26 mouse cellular contexts compared by ENCODE assay signal in the genomic region with DNA sequence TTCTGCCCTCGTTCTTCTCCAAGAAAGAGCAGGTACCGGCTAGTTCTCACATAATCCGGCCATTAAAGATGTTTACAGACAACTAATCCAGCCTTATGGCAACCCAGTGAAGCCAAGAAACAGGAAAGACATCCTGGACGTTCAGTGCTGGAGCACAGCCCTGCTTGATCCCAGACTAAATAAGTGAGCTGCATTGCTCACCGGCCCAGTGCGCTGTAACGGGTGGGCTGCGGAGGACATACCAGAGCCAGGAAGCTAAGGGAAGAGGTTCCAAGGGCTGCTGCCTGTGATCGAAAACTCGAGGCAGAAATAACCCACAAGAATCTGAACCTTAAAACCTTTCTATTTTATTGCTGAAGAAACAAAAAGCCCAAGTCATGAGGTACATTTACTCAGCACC. TPM values are rescaled to one million over a fixed set of nuclear protein-coding genes. Genes with fewer than 3 reads are reported as not detected.
A peak's percentile ranks its signal among the peaks of the same experiment; 100 is the strongest.
DNase-seq lines count a peak whose midpoint lies in the region; ATAC-seq and TF ChIP-seq lines count a peak whose summit lies in the region.
"Had no signal": no experiment of that assay in that cellular context is flagged by ENCODE, and none has a peak within 500 bp of the region (broad histone marks: within the 10 kb centered on the region; RNA-seq: fewer than 3 reads in every experiment).

No protein-coding gene starts in this region.

- no peak for TF ChIP-seq CTCF in olfactory bulb, adult 2 months (IDR thresholded peaks at IDR 0.05; ENCODE audit: insufficient read depth, low read depth, low read length)

- intact Hi-C loops in left cerebral cortex, postnatal 4 days (cut with DNase I), result no loop called here

- H3K4me1 ChIP-seq in hindbrain, embryonic 15.5 days (replicated peaks), result peaks cover 9% of the 10 kb centered on the region; the same call in 1 of the 2 replicates
- peaks cover 9% of the 10 kb centered on the region for H3K4me1 ChIP-seq in hindbrain, embryonic 16.5 days (ENCODE audit: control insufficient read depth, insufficient read depth, low read depth, low read length)
- H3K4me1 ChIP-seq in forebrain, embryonic 15.5 days, result peaks cover 21% of the 10 kb centered on the region
- peaks cover 6% of the 10 kb centered on the region for H3K4me1 ChIP-seq in olfactory bulb, adult 2 months (ENCODE audit: control insufficient read depth, insufficient read depth, low read length)
- H3K4me1 ChIP-seq: intestine, embryonic 15.5 days had no signal

- no peaks in the 10 kb centered on the region for H3K36me3 ChIP-seq in hindbrain, embryonic 15.5 days
- H3K36me3 ChIP-seq in hindbrain, embryonic 16.5 days (ENCODE audit: control insufficient read depth, insufficient read depth, low read length), result no peaks in the 10 kb centered on the region
- no peaks in the 10 kb centered on the region for H3K36me3 ChIP-seq in forebrain, embryonic 15.5 days
- H3K36me3 ChIP-seq: intestine, embryonic 15.5 days; limb, embryonic 10.5 days had no signal

- H3K4me3 ChIP-seq in hindbrain, embryonic 15.5 days, result no peak overlapping the region
- no peak overlapping the region for H3K4me3 ChIP-seq in hindbrain, embryonic 16.5 days (ENCODE audit: low read length)
- no peak overlapping the region for H3K4me3 ChIP-seq in forebrain, embryonic 15.5 days
- H3K4me3 ChIP-seq in olfactory bulb, adult 2 months (ENCODE audit: insufficient read depth, low read depth, low read length), result no peak overlapping the region
- H3K4me3 ChIP-seq: intestine, embryonic 15.5 days; limb, embryonic 10.5 days had no signal

- H3K9me3 ChIP-seq in hindbrain, embryonic 15.5 days, result no peaks in the 10 kb centered on the region
- H3K9me3 ChIP-seq in hindbrain, embryonic 16.5 days (ENCODE audit: control insufficient read depth, low read length), result no peaks in the 10 kb centered on the region
- no peaks in the 10 kb centered on the region for H3K9me3 ChIP-seq in forebrain, embryonic 15.5 days
- H3K9me3 ChIP-seq: intestine, embryonic 15.5 days; limb, embryonic 10.5 days had no signal

- no peaks in the 10 kb centered on the region for H3K27me3 ChIP-seq in hindbrain, embryonic 15.5 days
- H3K27me3 ChIP-seq in hindbrain, embryonic 16.5 days (replicated peaks; ENCODE audit: control insufficient read depth, insufficient read depth, low read length), result no peaks in the 10 kb centered on the region
- H3K27me3 ChIP-seq in forebrain, embryonic 15.5 days, result no peaks in the 10 kb centered on the region
- H3K27me3 ChIP-seq: intestine, embryonic 15.5 days; Patski had no signal

- no peak overlapping the region for H3K9ac ChIP-seq in hindbrain, embryonic 15.5 days
- no peak overlapping the region for H3K9ac ChIP-seq in hindbrain, embryonic 16.5 days (ENCODE audit: low read depth, low read length)
- H3K9ac ChIP-seq in forebrain, embryonic 15.5 days (replicated peaks), result no peak overlapping the region
- H3K9ac ChIP-seq: intestine, embryonic 15.5 days had no signal

- DNase-seq in left cerebral cortex, postnatal 4 days, result peak; percentile 28
- no peak for DNase-seq in left cerebral cortex, adult 18-20 months (ENCODE audit: low spot score in 2 of 2)
- DNase-seq in ovary, postnatal 10 days (ENCODE audit: low spot score), result no peak
- DNase-seq: adrenal gland, postnatal 14 days; cerebellum, adult 18-20 months; gastrocnemius, postnatal 25 days; heart, postnatal 14 days; lung, adult 2 months; lung, postnatal 36 days; thymus, postnatal 14 days had no signal

- 76% methylated on average over 10 of the region's 10 CpGs for WGBS in hindbrain, embryonic 15.5 days
- 67% methylated on average over 10 of the region's 10 CpGs for WGBS in hindbrain, embryonic 16.5 days
- WGBS in forebrain, embryonic 15.5 days, result 54% methylated on average over 10 of the region's 10 CpGs
- WGBS in olfactory bulb, adult 2 months, result 35% methylated on average over 10 of the region's 10 CpGs

- peak overlapping the region; percentile 57 for H3K27ac ChIP-seq in hindbrain, embryonic 15.5 days (replicated peaks)
- H3K27ac ChIP-seq in hindbrain, embryonic 16.5 days (ENCODE audit: low read depth, low read length), result no peak overlapping the region
- peak overlapping the region; percentile 90 for H3K27ac ChIP-seq in forebrain, embryonic 15.5 days (replicated peaks)
- H3K27ac ChIP-seq in olfactory bulb, adult 2 months (ENCODE audit: insufficient read depth, low read depth, low read length), result peak overlapping the region; percentile 52
- H3K27ac ChIP-seq: intestine, embryonic 15.5 days; kidney, postnatal 0 days; limb, embryonic 10.5 days had no signal

- TF ChIP-seq POLR2A in olfactory bulb, adult 2 months (IDR thresholded peaks at IDR 0.05; ENCODE audit: insufficient read depth, low read depth, low read length), result no peak

- H3K4me2 ChIP-seq in hindbrain, embryonic 15.5 days, result no peak overlapping the region
- H3K4me2 ChIP-seq in hindbrain, embryonic 16.5 days (ENCODE audit: low read length), result no peak overlapping the region
- H3K4me2 ChIP-seq in forebrain, embryonic 15.5 days (replicated peaks), result no peak overlapping the region
- H3K4me2 ChIP-seq: heart, embryonic 11.5 days; intestine, embryonic 15.5 days; liver, embryonic 11.5 days had no signal

- ATAC-seq in hindbrain, embryonic 15.5 days (ENCODE audit: low FRiP score, low read depth), result no peak
- ATAC-seq in hindbrain, embryonic 16.5 days, result no peak; the same call in 1 of the 2 replicates
- ATAC-seq in forebrain, embryonic 15.5 days (replicated peaks), result peak; percentile 73; the same call in 1 of the 2 replicates
- ATAC-seq: activated CD4-positive, CD25-positive, alpha-beta regulatory T cell, adult 4 months; intestine, embryonic 15.5 days; Patski had no signal

RNA-seq across cellular contexts. Expression of a gene that starts 11.1 kb away (rescaled TPM):
- not detected in 2 replicates for polyA plus RNA-seq in hindbrain, embryonic 15.5 days (2015; fragmentation: Nextera tagmentation; extraction: Ambion mirVana)
- polyA plus RNA-seq in hindbrain, embryonic 16.5 days (2015; fragmentation: Nextera tagmentation; extraction: Ambion mirVana), result not detected in 2 replicates
- total RNA-seq in left cerebral cortex, postnatal 4 days (2021), result not detected
- total RNA-seq in left cerebral cortex, adult 18-20 months (2021), result not detected
- polyA plus RNA-seq in forebrain, embryonic 15.5 days (2015; fragmentation: Nextera tagmentation; extraction: Ambion mirVana), result not detected in 2 replicates
- not detected in 2 replicates for polyA plus RNA-seq in olfactory bulb, adult 2 months (2012; ENCODE audit: insufficient read depth, insufficient read length, low replicate concordance, missing spikeins)
- total RNA-seq: adrenal gland, postnatal 14 days; gastrocnemius, postnatal 25 days; heart, postnatal 14 days; layer of hippocampus, postnatal 14 days had no signal
- polyA plus RNA-seq: activated CD4-positive, CD25-positive, alpha-beta regulatory T cell, adult 4 months; cortical plate, adult 2 months; embryonic facial prominence, embryonic 14.5 days; heart, embryonic 11.5 days; limb, embryonic 10.5 days; lung, adult 2 months; Patski; spleen, adult 2 months had no signal

RNA-seq across cellular contexts. Expression of a gene that starts 50.4 kb away (rescaled TPM):
- not detected in 2 replicates for polyA plus RNA-seq in hindbrain, embryonic 15.5 days (2015; fragmentation: Nextera tagmentation; extraction: Ambion mirVana)
- polyA plus RNA-seq in hindbrain, embryonic 16.5 days (2015; fragmentation: Nextera tagmentation; extraction: Ambion mirVana), result not detected in 2 replicates
- not detected for total RNA-seq in left cerebral cortex, postnatal 4 days (2021)
- total RNA-seq in left cerebral cortex, adult 18-20 months (2021), result not detected
- not detected in 2 replicates for polyA plus RNA-seq in forebrain, embryonic 15.5 days (2015; fragmentation: Nextera tagmentation; extraction: Ambion mirVana)
- polyA plus RNA-seq in olfactory bulb, adult 2 months (2012; ENCODE audit: insufficient read depth, insufficient read length, low replicate concordance, missing spikeins), result not detected in 2 replicates
- total RNA-seq: adrenal gland, postnatal 14 days; gastrocnemius, postnatal 25 days; layer of hippocampus, postnatal 14 days had no signal
- polyA plus RNA-seq: activated CD4-positive, CD25-positive, alpha-beta regulatory T cell, adult 4 months; cortical plate, adult 2 months; embryonic facial prominence, embryonic 14.5 days; heart, embryonic 11.5 days; intestine, embryonic 15.5 days; kidney, postnatal 0 days; limb, embryonic 10.5 days; liver, embryonic 11.5 days; lung, adult 2 months; spleen, adult 2 months; stomach, embryonic 16.5 days had no signal
